Mouse (Mus musculus): ENCODE measurements around the gene 2900026A02Rik. TPM values are rescaled to one million over a fixed set of nuclear protein-coding genes. Genes with fewer than 3 reads are reported as not detected.

2900026A02Rik gene
- polyA plus RNA-seq, 1 experiment, result 8.6 TPM

DNA sequence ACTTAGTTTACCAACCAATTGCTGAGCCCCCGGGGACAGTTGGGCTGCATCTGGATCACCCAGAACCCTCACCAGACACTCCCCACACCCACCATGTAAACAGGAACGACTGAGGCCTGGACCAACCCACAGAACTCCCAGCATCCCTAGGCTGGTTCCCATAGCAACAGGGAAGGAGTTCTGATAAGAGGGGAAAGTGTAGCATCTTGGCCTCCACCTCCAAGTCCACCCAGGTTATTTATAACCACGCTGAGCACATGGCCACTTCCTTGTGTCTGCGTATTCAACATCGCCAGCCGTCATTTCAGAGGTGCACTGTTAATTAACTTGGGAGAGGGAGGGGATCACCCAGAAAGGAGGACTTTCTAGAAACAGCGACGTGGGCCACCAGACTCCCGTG is 75.9 kb downstream of the 2900026A02Rik start:
- DNase-seq (ENCODE audit: low read depth), result no peak
- TF ChIP-seq CTCF (IDR thresholded peaks at IDR 0.05; ENCODE audit: borderline replicate concordance, extremely low read depth, insufficient read depth, insufficient read length), result no peak
- TF ChIP-seq POLR2A (IDR thresholded peaks at IDR 0.05; ENCODE audit: borderline replicate concordance, extremely low read depth, insufficient read depth, insufficient read length, poor library complexity, severe bottlenecking), result no peak

DNA sequence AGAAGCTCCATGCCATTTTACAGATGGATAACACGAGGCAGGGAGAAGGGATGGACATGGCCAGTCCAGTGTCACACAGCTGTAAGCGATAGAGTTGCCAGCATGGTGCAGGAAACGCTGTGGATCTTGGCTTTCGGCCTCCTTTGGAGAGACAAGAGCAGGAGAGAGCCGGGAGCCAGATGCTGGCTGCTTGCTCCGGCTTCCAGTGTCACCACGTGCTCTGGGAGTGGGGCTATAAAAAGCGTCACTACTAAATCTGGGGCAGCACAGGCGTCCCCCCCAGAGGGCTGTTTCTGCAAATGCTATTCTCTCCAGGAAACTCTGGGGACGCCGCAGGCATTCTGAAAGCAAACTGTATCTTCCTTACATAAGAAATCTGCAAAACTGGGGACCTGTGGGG is 78.5 kb downstream of the 2900026A02Rik start:
- no peak for DNase-seq (ENCODE audit: low read depth)
- TF ChIP-seq POLR2A (IDR thresholded peaks at IDR 0.05; ENCODE audit: borderline replicate concordance, extremely low read depth, insufficient read depth, insufficient read length, poor library complexity, severe bottlenecking) (no peak), CTCF (IDR thresholded peaks at IDR 0.05; ENCODE audit: borderline replicate concordance, extremely low read depth, insufficient read depth, insufficient read length) (no peak)

DNA sequence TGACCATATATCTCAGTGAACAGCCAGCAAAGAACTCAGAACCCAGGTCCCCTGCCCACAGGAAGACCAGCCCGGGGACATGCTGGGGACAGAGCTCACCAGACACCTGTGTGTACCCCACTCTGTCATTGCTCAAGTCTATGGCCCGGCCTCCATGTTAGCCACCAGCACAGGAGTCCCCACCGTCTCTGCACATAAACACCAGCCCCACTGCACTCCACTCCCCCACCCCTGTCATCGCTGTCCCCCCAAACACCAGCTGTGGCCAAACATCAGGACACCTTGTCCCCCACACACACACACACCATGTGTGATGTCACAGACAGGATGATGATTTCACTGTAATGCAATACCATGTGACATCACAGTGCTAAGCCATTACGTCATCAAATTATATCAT is 79.0 kb downstream of the 2900026A02Rik start:
- TF ChIP-seq CTCF (IDR thresholded peaks at IDR 0.05; ENCODE audit: borderline replicate concordance, extremely low read depth, insufficient read depth, insufficient read length), result no peak
- TF ChIP-seq POLR2A (IDR thresholded peaks at IDR 0.05; ENCODE audit: borderline replicate concordance, extremely low read depth, insufficient read depth, insufficient read length, poor library complexity, severe bottlenecking), result no peak
- DNase-seq (ENCODE audit: low read depth), result no peak

DNA sequence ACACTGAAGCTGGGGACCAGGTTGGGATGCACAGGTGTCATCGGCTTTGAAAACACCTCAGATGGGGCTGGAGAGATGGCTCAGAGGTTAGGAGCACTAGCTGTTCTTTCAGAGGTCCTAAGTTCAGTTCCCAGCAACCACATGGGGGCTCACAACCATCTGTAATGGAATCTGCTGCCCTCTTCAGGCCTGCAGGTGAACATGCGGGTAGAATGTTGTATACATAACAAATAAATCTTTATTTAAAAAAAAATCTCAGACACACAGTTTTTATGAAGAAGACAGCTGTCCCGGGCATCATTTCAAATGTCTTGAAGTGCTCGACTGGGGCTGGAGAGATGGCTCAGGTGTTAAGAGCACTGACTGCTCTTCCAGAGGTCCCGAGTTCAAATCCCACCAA is 80.2 kb downstream of the 2900026A02Rik start:
- DNase-seq (ENCODE audit: low read depth), result no peak
- TF ChIP-seq POLR2A (IDR thresholded peaks at IDR 0.05; ENCODE audit: borderline replicate concordance, extremely low read depth, insufficient read depth, insufficient read length, poor library complexity, severe bottlenecking) (no peak), CTCF (IDR thresholded peaks at IDR 0.05; ENCODE audit: borderline replicate concordance, extremely low read depth, insufficient read depth, insufficient read length) (no peak)

DNA sequence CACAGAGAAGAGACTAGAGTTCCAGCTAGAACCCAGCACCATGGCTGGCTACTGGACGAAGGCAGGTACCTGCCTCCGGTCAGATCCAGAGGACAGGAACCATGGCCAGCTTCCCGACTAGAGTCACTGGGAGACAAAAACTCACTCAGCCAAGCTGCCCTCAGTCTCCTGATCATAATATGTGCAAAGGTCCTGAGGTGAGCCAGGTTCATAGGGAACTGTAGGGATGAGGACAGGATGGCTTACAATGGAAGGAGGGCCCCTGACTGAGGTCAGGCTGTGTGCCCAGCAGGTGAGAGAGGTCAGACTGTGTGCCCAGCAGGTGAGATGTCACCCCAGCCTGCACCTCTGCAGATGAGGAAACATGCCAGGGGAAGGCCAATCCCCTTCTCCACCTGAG is 81.0 kb downstream of the 2900026A02Rik start:
- no peak for DNase-seq (ENCODE audit: low read depth)
- TF ChIP-seq POLR2A (IDR thresholded peaks at IDR 0.05; ENCODE audit: borderline replicate concordance, extremely low read depth, insufficient read depth, insufficient read length, poor library complexity, severe bottlenecking) (no peak), CTCF (IDR thresholded peaks at IDR 0.05; ENCODE audit: borderline replicate concordance, extremely low read depth, insufficient read depth, insufficient read length) (no peak)

DNA sequence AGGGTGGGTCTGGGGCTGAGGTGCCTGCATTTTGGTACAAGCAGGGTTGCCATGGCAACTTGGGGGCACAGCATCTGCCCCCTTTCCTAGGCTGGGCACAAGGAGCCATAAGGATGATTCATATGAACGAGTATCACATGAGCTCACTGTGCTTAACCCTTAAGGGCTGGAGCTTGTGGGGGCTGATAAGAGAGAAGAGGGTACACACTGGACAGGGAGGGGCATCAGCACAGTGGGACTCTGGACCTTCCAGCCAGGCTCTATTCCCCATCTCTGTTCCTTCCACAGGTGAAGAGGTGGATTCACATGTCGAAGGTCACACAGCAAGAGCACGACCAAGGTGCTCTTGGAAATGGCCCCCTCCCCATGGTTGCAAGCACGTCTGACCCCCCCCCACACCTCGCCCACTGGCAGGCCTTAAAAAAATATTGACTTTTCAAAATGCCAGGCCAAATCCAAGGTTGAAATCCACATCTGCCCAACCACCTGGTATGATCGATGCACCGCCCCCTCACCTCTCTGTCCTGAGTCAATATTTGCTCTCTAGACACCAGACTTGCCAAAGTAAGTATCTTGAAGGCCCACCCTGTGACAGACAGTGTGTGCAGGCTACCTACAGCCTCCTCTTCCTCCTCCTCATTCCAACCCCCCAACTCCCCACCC is 81.8 kb downstream of the 2900026A02Rik start:
- TF ChIP-seq CTCF (IDR thresholded peaks at IDR 0.05; ENCODE audit: borderline replicate concordance, extremely low read depth, insufficient read depth, insufficient read length), result no peak
- TF ChIP-seq POLR2A (IDR thresholded peaks at IDR 0.05; ENCODE audit: borderline replicate concordance, extremely low read depth, insufficient read depth, insufficient read length, poor library complexity, severe bottlenecking), result no peak
- no peak for DNase-seq (ENCODE audit: low read depth)

DNA sequence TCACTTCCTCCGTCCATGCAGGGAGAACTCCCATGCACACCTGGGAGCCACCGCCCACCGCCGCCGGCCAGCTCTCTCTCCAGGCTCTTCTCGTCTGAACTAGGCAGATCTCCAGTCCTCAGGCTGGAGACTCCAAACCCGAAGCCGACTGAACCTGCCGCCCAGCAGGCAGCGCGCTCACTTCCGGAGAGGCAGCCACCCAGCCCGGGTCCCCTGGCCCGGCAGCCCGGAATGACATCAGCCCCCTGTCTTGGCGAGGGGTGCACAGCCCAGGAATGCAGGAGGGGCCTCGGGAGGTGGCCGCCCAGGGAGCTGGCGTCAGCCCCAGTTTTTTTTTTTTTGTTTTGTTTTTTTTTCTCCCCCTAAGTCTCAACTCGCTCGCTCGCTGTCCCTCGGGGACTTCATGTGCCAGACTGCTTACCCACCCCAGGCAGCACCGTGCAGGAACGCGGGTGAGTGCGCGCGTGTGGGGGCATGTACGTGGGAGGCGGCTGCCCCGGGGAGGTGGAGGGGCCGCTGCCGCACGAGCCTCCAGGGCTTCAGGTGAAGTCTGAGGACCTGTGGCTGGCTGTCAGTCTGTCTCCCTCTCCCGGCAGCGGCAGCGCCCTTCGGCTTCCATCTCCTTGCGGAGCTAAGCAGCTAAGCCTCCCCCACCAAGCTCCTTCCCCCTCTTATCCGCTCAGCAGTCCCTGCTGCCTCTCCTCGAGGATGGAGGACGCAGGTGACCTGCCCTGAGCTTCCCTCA is 82.5 kb downstream of the 2900026A02Rik start:
- DNase-seq (ENCODE audit: low read depth), result peak; percentile 83
- TF ChIP-seq POLR2A (IDR thresholded peaks at IDR 0.05; ENCODE audit: borderline replicate concordance, extremely low read depth, insufficient read depth, insufficient read length, poor library complexity, severe bottlenecking) (no peak), CTCF (IDR thresholded peaks at IDR 0.05; ENCODE audit: borderline replicate concordance, extremely low read depth, insufficient read depth, insufficient read length) (peak; percentile 41; the same call in 1 of the 2 replicates)

DNA sequence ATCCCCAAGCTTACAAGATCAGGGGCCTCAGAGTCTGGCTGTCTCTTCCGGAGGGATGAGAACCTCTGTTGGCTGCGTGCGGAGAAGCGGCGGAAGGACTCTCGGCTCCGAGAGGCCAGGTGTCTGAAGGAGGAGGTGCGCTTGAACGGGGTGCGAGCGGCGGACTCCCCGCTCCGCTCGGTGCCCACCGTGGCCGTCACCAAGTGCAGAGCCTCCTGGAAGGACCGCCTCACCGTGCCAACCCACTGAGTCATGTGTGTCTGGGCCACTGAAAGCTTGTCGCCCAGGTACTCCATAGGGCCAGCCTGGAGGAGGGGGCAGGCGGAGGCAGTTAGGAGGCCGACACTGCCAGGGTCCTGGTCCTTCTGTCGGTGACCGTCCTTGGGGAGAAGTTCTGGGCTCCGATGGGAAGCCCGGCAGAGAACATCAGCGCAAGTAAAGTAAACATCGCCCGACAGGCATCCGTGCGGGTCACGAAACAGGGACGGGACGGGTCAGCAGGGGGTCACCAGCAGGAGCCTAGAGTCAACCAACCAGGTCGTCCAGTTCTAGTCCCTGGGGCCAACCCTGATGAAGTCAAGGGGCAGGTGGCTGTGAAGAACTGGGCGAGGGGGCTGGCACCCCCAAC is 83.2 kb downstream of the 2900026A02Rik start:
- TF ChIP-seq POLR2A (IDR thresholded peaks at IDR 0.05; ENCODE audit: borderline replicate concordance, extremely low read depth, insufficient read depth, insufficient read length, poor library complexity, severe bottlenecking) (no peak), CTCF (IDR thresholded peaks at IDR 0.05; ENCODE audit: borderline replicate concordance, extremely low read depth, insufficient read depth, insufficient read length) (no peak)

DNA sequence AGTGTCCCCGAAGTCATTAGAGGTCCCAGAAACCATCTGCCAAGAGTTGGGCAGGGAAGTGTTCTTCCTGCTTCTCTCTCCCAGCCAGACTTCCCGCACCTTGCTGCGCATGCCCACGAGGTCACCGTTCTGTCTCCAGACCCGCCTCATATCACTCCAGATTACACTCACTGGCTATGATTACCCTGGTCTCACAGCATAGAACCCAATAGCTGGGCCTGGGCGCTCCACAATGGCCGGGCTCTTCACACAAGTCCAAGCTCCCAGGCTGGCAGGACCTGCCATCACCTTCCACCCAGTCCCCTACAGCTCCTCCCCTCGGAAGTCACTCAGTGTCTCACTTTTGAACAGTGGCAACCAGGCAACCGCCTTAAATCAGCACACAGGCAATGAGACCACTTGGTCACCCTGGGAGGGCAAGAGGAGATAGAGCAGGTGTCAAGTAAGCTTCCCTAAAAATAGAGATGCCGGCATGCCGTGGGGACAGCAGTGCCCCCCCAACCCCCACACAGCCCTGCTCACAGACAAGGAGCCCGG is 84.0 kb downstream of the 2900026A02Rik start:
- TF ChIP-seq CTCF (IDR thresholded peaks at IDR 0.05; ENCODE audit: borderline replicate concordance, extremely low read depth, insufficient read depth, insufficient read length) (no peak), POLR2A (IDR thresholded peaks at IDR 0.05; ENCODE audit: borderline replicate concordance, extremely low read depth, insufficient read depth, insufficient read length, poor library complexity, severe bottlenecking) (no peak)
- no peak for DNase-seq (ENCODE audit: low read depth)

More for the DNA sequence above, 83.2 kb downstream of the 2900026A02Rik start:
- DNase-seq (ENCODE audit: low read depth), result no peak

DNA sequence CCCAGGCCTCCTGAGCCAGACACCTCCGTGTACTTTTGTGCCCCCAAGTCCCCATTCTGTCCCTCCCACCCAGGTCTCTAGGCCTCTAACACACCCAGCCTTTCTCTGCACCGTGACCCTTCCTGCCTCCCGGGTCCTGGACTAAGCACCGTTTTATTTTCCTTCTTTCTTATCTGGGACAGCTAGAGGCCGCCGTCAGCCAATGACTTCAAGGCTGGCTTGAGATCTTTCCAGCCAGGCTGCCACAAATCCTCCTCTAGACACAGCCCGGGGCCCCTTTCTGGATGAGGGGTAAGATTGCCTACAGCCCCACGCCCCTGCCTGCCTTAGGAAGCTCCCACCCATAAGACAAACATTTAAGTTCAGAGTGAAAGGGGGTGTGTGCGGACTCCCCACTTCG is 85.5 kb downstream of the 2900026A02Rik start:
- no peak for TF ChIP-seq POLR2A (IDR thresholded peaks at IDR 0.05; ENCODE audit: borderline replicate concordance, extremely low read depth, insufficient read depth, insufficient read length, poor library complexity, severe bottlenecking)
- no peak for TF ChIP-seq CTCF (IDR thresholded peaks at IDR 0.05; ENCODE audit: borderline replicate concordance, extremely low read depth, insufficient read depth, insufficient read length)
- DNase-seq (ENCODE audit: low read depth), result no peak

Data from brain, embryonic 14.5 days (tissue).